Mouse (Mus musculus): ENCODE measurements around the gene Dnhd1.
A peak's percentile ranks its signal among the peaks of the same experiment; 100 is the strongest.
"Not testable (repeated sequence)": the region's sequence is repeated elsewhere in the genome, so short reads cannot be mapped to it uniquely, and the experiment has no call there.

Gene Dnhd1

DNA sequence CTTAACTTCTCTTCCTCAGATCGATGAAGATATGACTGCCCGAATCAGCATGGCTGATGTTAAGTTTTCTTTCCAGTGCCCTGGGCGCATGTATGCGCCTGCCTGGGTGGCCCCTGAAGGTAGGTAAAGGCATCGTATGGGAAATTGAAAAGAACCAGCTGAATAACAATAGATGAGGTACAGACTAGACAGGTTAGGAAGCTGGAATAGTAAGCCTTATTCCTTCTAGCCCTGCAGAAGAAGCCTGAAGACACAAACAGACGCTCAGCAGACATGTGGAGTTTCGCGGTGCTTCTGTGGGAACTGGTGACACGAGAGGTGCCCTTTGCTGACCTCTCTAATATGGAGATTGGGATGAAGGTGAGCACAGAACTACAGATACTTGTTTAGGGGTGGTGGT lies 91.4 kb downstream of the Dnhd1 start:
- DNase-seq: no peak

DNA sequence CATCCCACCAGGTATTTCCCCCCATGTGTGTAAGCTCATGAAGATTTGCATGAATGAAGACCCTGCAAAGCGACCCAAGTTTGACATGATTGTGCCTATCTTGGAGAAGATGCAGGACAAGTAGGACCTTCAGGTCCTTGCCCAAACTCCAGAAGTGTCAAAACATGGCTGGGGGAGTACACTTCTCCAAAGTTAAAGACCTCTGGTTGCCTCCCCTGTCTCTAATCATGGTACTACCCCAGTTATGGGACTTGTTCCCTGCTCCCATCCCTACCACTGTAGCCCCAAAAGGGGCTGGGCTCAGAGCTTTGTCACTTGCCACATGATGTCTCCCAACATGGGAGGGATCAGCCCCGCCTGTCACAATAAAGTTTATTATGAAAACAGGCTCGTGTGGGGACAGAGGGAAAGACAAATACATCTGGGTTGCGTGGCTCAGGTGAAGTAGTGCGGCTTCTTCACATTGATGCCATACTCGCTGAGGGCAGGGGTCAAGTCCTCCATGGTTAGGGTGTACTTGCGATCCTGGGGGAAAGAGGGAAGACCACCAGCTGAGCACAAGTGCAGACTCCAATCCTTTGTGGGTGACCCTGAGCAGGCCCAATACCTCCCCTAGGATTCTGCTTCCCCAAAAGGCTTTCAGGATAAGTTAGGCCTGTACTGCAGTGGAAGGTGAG lies 92.0 kb downstream of the Dnhd1 start:
- DNase-seq: not testable (repeated sequence)

DNA sequence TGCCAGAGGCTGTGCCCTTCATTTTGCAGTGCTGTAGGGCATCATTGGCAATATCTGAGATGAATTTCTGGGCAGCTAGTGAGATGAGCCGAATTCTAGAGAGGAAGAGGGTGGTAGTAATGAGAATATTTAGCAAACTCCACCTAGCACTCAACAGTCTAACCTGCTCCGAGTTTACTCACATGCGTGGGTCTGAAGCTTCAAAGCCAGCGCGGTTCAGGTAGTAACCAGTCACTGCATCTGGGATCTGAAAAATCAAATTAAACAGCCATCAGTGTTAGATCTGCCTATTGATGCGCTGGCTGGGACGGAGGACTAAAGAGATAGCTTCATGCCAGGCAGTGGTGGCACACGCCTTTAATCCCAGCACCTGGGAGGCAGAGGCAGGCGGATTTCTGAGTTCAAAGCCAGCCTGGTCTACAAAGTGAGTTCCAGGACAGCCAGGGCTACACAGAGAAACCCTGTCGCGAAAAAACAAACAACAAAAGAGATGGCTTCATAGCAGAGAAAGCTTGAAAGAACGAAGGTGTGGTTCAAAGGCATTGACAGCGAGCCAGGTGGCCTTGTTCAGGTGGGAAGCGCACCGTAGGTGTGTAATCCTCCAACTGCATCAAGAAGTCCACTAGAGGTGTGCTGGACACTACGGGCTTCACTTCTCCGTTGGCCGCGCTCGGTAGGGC lies 92.8 kb downstream of the Dnhd1 start:
- not testable (repeated sequence) for DNase-seq

DNA sequence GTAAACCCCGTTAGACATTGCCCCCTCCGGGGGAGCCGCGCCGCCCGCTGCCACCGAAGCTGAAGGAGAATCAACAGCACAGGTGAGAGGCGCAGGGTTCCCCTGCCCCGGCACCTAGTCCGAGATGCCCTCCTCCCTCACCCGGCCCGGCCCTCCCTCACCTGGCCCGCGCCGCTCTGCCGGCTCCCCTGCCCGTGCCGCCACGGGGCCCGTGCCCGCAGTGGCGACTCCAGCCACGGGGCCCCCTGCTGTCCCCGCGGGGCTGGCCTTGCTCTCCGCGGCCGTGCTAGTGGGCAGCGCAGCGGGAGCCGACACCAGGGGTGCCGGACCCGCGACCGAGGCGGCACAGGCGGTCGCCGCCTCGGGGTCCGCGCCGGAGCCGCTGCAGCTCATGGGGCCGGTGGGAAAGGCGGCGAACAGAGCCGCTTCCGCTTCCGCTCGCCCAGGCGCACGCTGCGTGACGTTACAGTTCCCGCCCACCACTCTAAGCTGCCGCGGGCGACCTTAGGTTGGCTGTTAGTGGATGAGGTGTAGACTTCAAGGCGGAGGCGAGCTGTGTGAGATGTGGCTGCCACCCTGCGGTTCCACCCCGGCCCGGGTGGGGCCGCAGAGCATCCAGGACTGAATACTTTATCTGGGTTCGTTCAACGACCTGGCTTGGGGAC lies 93.4 kb downstream of the Dnhd1 start, which contains the start of gene Taf10:
TSS of gene Taf10 (minus strand) at position 436 of the 665 bp plus-strand sequence.
- peak; percentile 87 for DNase-seq

DNA sequence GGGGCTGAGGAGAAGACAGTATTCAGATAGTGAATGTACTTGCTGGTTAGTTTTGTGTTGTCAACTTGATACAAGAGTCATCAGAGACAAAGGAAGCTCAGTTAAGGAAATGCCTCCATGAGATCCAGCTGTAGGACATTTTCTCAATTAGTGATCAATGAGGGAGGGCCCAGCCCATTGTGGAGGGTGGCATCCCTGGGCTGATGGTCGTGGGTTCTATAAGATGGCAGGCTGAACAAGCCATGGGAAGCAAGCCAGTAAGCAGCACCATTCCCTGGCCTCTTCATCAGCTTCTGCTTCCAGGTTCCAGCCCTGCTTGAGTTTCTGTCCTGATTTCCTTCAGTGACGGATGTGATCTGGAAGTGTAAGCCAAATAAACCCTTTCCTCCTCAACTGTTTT lies 97.1 kb downstream of the Dnhd1 start:
- no peak for DNase-seq

DNA sequence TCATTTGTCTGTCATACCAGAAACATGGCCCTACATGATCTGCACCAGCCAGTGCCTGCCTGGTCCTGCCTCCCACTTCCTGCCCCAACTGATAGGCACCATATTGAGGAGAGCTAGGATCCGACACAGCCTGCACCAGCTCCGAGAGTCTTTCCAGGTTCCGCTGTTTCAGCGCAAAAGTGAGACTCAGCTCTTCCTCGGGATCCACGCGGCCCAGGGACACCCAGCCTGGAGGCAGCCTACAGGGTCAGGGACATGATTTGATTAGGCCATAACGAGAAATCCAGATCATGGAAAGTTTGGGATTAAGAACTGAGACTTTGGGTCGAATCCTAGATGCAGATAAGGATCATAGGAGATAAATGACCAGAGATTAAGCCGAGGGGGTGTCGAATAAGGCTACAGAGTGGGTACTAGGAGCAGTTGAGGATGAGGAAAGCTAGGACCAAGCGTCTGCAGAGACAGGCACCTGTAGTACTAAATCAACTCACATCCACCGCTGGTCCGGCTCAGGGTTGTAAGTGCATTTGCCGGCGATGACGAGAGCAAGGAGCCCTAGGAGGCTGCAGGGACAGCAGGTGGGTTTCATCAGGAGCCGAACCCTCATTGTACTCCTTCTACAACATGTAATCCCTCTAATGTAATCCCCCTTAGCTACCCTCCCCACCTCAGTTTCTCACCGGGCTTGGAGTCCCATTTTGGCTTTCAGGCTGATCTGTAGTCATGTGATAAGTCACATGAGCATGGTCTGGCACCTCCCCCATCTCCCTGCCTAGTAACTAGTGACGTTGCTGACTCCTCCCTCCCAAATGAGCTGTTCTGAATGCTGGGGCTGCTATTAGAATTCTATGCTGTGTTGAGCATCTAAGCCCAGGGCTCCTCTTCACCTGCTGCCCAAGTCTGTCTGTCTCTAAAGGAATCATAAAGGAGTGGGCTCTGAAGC lies 101.1 kb downstream of the Dnhd1 start, which contains the start of gene Tpp1:
TSS of gene Tpp1 (minus strand) at position 745 of the 943 bp plus-strand sequence.
- peak; percentile 96 for DNase-seq

DNA sequence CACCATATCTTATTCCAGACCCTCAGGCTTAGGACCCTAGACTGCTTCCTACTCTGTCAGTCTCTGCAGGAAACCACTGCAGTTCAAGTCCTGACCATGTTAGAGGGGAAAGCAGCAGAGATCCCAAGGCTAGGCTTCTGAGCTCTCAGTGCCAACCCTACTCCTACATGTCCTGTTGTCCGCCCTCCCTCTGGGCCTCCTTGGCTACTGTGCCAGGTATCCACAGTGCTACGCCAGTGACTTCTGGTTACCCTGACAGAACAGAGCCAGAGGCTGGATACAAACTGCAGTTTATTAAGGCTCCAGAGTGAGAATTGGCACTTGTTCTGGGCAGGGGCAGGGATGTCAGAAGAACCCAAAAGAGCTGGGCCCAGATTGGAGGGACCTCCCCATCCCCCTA lies 102.1 kb downstream of the Dnhd1 start:
- DNase-seq: no peak

DNA sequence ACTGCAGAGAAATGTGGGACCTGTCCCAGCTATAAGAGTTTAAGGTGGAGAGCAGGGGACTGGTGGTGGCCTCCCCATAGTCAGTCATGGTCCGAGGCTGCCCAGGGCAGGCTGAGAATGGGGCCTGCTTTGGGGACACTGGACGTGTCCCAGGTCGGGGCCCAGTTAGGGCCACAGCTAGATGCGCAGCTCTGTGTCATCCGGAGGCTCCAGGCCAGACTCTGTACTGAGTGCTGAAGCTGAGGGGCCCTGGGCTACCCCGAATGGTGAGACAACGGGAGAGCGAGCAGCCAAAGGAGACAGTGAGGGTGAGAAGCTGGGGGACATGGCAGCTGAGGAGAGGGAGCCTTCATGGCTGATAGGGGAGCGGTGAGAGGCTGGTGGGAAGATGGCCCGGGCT lies 102.7 kb downstream of the Dnhd1 start:
- no peak for DNase-seq

DNA sequence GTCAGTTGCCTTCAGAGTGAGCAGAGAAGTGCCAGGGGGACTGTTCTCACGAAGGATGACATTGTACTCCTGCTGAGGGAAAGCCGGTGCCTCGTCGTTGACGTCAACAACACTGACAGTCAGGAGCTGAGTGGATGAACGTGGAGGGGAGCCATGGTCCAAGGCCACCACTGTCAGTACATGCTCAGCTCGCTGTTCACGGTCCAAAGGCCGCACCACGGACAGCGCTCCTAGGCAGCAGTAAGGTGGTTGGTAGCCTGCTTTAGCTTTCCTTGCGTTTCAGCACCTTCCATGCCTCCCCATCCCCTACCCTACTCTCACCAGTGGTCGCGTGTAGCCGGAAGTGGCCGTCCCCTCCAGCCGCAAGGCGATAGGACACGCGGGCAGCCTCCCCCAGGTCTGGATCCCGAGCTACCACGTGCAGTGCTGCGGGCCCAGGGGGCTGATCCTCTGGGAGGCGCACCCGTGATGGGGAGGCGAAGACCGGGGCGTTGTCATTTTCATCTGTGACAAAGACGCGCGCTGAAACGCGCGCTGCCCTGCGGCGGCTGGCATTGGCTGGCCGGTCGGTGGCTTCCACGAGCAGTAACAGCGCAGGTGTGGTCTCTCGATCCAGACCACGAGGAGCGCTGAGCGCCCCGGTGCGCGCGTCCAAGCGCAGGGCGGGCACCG lies 111.3 kb downstream of the Dnhd1 start:
- DNase-seq: no peak

DNA sequence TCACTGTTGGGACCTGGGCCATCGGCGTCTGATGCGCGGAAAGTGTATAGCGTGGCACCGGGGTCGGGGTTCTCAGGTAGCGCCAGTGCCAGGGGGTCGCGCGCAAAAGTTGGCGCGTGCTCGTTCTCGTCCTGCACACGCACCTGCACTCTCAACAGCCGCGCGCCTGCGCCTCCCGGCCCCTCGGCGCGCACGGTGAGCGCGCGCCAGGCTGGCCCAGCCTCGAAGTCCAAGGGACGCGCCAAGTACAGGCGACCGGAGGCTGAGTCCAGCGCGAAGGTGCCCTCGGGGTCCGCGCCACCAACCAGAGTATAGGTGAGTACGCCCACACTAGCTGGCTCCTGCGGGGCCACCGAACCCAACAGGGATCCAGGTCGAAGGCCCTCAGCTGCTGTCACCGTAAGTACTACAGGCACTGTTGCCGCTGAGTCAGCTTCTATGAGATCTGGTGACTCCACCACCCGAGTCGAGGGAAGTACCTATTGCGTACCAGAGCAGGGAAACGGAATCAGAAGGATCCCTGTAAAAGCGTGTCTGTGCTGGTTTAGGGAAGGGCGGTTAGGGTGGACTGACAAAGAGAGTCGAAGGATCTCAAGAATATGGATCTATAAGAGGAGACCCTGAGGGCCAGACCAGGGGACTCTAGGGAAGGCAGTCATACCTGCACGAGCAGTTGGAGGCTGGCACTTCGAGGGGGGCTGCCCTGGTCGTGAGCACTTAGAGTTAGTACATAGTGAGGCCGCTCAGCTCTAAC lies 112.1 kb downstream of the Dnhd1 start:
- no peak for DNase-seq

DNA sequence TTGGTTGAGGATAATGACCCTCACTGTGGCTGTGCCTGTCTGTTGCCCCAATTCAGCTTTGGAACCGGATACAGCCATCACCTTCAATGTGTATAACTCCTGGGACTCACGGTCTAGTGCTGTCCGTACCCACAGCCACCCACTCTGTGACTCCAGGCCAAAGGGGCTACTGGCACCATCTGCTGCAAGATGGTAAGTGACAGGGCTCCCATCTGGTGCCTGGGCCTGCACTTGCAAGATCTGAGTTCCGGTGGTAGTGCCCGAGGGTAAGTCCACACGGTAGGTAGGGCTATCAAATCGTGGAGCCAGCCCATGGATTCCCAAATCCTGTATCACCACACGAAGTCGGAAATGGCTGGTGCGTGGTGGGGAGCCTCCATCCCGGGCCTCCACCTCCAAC lies 113.7 kb downstream of the Dnhd1 start:
- no peak for DNase-seq

DNA sequence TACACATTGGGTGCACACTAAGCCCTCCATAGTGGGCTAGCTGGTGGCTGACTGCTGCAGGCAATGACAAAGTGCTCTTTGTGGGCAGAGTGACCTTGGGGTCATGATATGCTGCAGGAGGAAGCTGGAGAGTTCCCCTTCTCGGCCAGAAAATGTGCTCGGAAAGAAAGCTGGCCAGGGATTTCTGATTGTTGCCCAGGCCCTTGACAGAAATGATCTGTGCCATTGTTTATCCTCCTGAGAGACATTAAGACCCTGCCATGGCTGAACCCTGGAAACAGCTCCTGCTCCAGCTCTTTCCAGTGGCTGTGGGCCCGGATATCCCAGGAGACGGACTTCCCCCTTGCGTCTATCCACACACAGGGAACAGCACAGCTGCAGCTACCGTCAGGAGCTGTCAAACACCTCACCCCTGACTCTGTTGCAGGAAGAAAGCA lies 117.1 kb downstream of the Dnhd1 start:
- DNase-seq: peak; percentile 51

DNA sequence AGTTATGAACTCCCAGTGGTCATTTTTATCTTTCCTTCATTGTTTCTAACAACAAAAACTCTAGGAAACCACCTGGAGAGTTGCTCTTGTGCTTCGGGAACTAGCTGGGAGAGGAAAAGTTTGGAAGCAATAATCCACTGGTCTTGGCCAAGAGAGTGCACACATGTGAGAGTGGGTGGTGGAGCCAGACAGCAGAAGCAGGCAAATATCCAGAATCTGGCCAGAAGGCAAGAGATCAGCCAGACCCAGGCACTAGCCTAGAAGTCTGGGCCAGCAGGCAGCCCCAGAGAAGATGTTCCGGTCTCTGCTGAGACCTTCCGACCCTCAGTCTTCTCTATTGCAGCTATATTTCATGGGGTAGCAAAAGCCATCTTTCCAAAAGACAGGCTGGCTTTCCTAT lies 119.3 kb downstream of the Dnhd1 start:
- DNase-seq: no peak
